Mouse (Mus musculus) embryonic facial prominence, embryonic 11.5 days (tissue): ENCODE data around the gene Fundc1. TPM values are rescaled to one million over a fixed set of nuclear protein-coding genes. Genes with fewer than 3 reads are reported as not detected.

ENCODE experiments used
- ATAC-seq: fragments of 200-750 bp; cut with Nextera tagmentation; replicated peaks from 2 replicates; pipeline ENCODE4 v1.8.0; 2017; ENCODE audit warnings: low read depth; ENCODE audit not compliant: insufficient number of reproducible peaks, low FRiP score, low TSS enrichment
- DNase-seq: peaks from one replicate; pipeline ENCODE4 v3.0.0-alpha.2; 2015; ENCODE audit warnings: low spot score
- H3K27ac ChIP-seq: fragments of 300-500 bp; sonication (generic); replicated peaks from 2 replicates; pipeline ENCODE4 v1.5.1; 2014; ENCODE audit warnings: mild to moderate bottlenecking, low read depth, low read length, control low read depth
- H3K27me3 ChIP-seq: fragments of 300-500 bp; sonication (generic); 2 replicates; pipeline ENCODE4 v1.6.1; 2014; ENCODE audit warnings: mild to moderate bottlenecking, low read length, moderate library complexity, mixed read lengths; ENCODE audit not compliant: control insufficient read depth, insufficient read depth
- H3K36me3 ChIP-seq: fragments of 300-500 bp; sonication (generic); replicated peaks from 2 replicates; pipeline ENCODE4 v1.6.1; 2014; ENCODE audit warnings: low read depth, mild to moderate bottlenecking, low read length, moderate library complexity, mixed read lengths; ENCODE audit not compliant: control insufficient read depth, insufficient read depth
- H3K4me1 ChIP-seq: fragments of 300-500 bp; sonication (generic); 2 replicates; pipeline ENCODE4 v1.6.1; 2014; ENCODE audit warnings: low read length, mixed read lengths; ENCODE audit not compliant: control insufficient read depth, insufficient read depth
- H3K4me2 ChIP-seq: fragments of 300-500 bp; sonication (generic); 2 replicates; pipeline ENCODE4 v1.6.1; 2014; ENCODE audit warnings: low read depth, mild to moderate bottlenecking, control low read depth, low read length, moderate library complexity
- H3K4me3 ChIP-seq: fragments of 300-500 bp; sonication (generic); 2 replicates; pipeline ENCODE4 v1.5.1; 2014; ENCODE audit warnings: low read depth, low read length, control low read depth
- H3K9ac ChIP-seq: fragments of 300-500 bp; sonication (generic); replicated peaks from 2 replicates; pipeline ENCODE4 v1.6.1; 2014; ENCODE audit warnings: mild to moderate bottlenecking, control low read depth, low read length
- H3K9me3 ChIP-seq: fragments of 300-500 bp; sonication (generic); replicated peaks from 2 replicates; pipeline ENCODE4 v1.6.1; 2016; ENCODE audit warnings: mild to moderate bottlenecking, low read length, inconsistent platforms, mixed read lengths; ENCODE audit not compliant: control insufficient read depth
- WGBS: fragments of 180-500 bp; shearing (Covaris S2); extraction: QIAGEN DNeasy Blood & Tissue Kit; methylation state at CpG from one replicate; pipeline ENCODE4 v1.1.7; 2014; 5-methylcytosine and 5-hydroxymethylcytosine counted together
- polyA plus RNA-seq: library from polyadenylated mRNA; unstranded; fragments of >200 nt; fragmentation: Nextera tagmentation; extraction: Ambion mirVana; gene quantifications from 2 replicates; pipeline ENCODE4 v1.2.1, GENCODE M21; 2014

Fundc1 gene
- polyA plus RNA-seq = 65.0 and 78.1 TPM in 2 replicates

DNA sequence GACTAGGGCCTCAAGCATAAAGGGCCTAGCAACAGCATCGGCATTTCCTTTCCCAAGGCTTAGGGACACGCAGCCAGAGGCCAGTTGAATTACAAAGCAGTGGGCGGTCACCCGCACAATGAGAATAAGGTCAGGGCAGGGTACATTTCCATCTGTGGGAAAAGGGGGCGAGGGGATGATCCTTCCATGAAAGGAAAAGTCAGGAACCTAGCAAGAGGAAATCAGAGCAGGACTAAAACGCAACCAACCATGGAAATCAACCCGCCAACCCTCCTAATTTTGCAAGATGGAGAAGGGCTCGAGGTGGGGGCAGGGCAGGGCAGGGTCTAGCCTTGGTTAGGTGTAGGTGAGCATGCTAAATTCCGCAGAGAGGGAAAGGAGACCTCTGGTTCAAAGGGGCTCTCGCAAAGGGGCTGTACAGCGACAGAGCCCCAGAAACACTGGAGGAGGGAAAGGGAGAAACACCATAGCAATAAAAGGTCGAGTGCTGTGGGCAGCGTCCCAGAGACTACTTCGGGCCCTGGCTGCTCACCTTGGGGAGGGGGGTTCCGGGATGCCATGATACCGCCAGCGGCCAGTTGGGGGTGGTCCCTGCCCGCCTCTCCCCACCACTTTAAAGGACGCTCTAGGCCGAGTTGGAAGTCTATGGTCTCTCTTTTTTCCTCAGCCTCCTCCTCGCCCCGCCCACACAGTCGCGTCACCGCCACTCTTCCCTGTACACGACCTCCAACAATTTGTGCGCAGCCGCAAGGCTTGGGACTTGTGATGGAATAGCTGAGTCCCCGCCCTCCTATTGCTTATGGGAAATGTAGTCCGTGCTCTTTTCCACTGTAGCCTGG is at the start of gene Fundc1:
Gene Fundc1 (minus strand): TSS at position 705 of the 839 bp plus-strand sequence.
- H3K4me3 ChIP-seq = peak within 1 kb of the TSS; percentile 41
- DNase-seq (peak; percentile 92), ATAC-seq (peak; percentile 98)
- no peaks in the 10 kb centered on the region for H3K4me1 ChIP-seq
- peak within 1 kb of the TSS; percentile 30 for H3K4me2 ChIP-seq
- peak within 1 kb of the TSS; percentile 63 for H3K9ac ChIP-seq
- no peaks in the 10 kb centered on the region for H3K9me3 ChIP-seq
- 12% methylated on average over 24 of the region's 30 CpGs for WGBS
- peak within 1 kb of the TSS; percentile 57; the same call in 1 of the 2 replicates for H3K27ac ChIP-seq
- no peaks in the 10 kb centered on the region for H3K27me3 ChIP-seq
- H3K36me3 ChIP-seq = no peaks in the 10 kb centered on the region

DNA sequence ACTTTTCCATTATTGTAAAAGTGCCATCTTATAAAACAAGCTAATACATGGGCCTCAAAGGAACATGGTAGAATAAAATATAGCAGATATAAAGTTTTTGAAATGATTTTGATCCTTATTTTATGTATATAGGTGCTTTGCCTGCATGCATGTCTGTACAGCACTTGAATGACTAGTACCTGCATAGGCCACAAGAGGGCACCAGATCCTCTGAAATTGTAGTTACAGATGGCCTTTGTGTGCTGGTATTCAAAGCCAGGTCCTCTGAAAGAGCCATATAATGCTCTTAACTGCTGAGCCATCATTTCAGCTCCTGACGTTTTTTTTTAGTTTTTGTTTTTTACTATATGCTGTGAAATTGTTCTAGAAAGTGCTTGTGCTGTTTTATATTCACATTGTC is 39.1 kb upstream of the Fundc1 start:
- WGBS = 73% methylated on average over 1 of the region's 1 CpGs
- Histone ChIP-seq H3K9me3 (no peaks in the 10 kb centered on the region), H3K36me3 (no peaks in the 10 kb centered on the region), H3K4me3 (no peak overlapping the region), H3K9ac (no peak overlapping the region), H3K27ac (no peak overlapping the region), H3K27me3 (no peaks in the 10 kb centered on the region), H3K4me2 (no peak overlapping the region), H3K4me1 (no peaks in the 10 kb centered on the region)
- no peak for DNase-seq
- ATAC-seq = no peak

DNA sequence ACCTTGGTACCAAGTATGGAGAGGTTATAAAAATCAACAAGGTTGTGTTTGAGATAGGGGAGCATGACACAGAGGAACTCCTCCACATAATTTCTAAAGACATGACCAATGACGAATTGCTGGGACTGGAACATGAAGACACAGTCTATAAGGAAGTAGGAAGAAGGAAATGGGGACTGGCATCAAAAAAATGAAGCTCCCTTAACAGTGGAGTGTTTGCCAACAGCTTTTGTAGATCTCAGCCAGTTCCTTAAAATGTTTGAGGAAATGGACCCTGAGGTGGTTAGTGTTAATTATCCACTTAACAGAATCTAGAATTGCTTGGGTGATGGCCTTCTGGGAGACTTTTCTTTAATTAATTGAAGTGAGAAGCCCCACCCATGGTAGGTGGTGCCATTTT is 36.6 kb upstream of the Fundc1 start:
- H3K27ac ChIP-seq = no peak overlapping the region
- H3K4me3 ChIP-seq = no peak overlapping the region
- WGBS = 85% methylated on average over 1 of the region's 1 CpGs

DNA sequence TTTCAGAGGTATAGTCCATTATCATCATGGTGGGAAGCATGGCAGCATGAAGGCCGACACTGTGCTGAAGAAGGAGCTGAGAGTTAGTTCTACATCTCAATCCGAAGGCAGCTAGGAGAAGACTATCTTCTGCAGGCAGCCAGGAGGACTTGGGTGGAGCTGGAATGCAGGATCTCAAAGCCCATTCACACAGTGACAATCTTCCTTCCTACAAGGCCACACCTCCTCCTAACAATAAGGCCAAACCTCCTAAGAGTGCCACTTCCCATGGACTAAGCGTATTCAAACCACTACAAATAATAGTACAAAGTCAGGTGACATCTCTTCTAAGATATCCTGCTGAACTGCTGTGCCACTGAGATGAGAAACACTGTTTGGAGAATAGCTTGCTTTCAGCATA is 35.5 kb upstream of the Fundc1 start:
- Histone ChIP-seq H3K9me3 (no peaks in the 10 kb centered on the region), H3K4me3 (no peak overlapping the region), H3K27ac (no peak overlapping the region), H3K27me3 (no peaks in the 10 kb centered on the region), H3K4me1 (no peaks in the 10 kb centered on the region), H3K36me3 (no peaks in the 10 kb centered on the region), H3K9ac (no peak overlapping the region), H3K4me2 (no peak overlapping the region)
- DNase-seq (no peak), ATAC-seq (no peak)
- 79% methylated on average over 3 of the region's 3 CpGs for WGBS

More for the DNA sequence above, 36.6 kb upstream of the Fundc1 start:
- no peaks in the 10 kb centered on the region for H3K4me1 ChIP-seq
- H3K9me3 ChIP-seq = no peaks in the 10 kb centered on the region
- no peaks in the 10 kb centered on the region for H3K27me3 ChIP-seq
- no peak for DNase-seq
- no peak overlapping the region for H3K9ac ChIP-seq
- ATAC-seq = no peak
- no peaks in the 10 kb centered on the region for H3K36me3 ChIP-seq
- H3K4me2 ChIP-seq = no peak overlapping the region

DNA sequence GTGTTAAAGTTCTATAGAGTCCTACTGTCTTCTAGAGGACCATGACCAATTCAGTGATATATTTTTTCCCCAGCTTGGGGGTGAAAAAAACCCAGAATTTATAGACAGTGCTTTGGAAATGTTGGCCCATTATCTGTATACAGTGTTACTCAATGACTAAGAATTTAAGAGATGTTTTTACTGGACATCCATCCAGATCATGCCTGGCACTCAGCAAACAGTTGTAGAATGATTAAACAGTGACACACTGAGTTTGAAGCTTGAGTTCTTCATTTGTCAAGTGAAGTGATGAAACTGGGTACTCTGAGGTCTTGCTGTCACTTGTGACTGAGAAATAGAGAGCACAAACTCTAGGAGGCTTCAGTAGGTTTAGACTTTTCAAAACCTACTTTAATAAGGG is 21.2 kb upstream of the Fundc1 start:
- H3K4me2 ChIP-seq = no peak overlapping the region
- H3K9me3 ChIP-seq = no peaks in the 10 kb centered on the region
- H3K9ac ChIP-seq = no peak overlapping the region
- H3K36me3 ChIP-seq = no peaks in the 10 kb centered on the region
- no peak for ATAC-seq
- H3K27ac ChIP-seq = no peak overlapping the region
- DNase-seq = no peak
- no peaks in the 10 kb centered on the region for H3K27me3 ChIP-seq
- H3K4me3 ChIP-seq = no peak overlapping the region
- no peaks in the 10 kb centered on the region for H3K4me1 ChIP-seq

DNA sequence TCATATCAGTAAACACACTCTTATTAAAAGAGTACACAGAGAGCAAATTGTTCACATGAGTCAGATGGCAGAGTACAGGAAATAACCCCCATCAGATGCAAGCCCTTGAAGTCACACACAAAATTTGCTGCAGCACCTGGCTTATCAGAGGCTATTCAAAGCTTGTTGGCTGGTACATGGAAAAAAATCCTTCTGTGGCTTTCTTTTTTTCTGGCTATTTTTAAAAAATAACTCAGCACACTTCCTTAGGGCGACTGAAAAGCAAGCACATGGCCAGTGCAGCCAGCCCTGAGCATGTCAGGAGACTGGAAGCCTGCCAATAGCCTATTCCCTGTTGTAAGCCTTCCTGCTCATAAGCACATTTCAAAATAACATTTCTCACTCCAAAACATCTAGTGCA is 18.6 kb upstream of the Fundc1 start:
- Histone ChIP-seq H3K4me2 (no peak overlapping the region), H3K27ac (no peak overlapping the region), H3K36me3 (no peaks in the 10 kb centered on the region), H3K27me3 (no peaks in the 10 kb centered on the region), H3K9ac (no peak overlapping the region), H3K4me1 (no peaks in the 10 kb centered on the region), H3K4me3 (no peak overlapping the region), H3K9me3 (no peaks in the 10 kb centered on the region)
- 50% methylated on average over 1 of the region's 1 CpGs for WGBS
- DNase-seq (no peak), ATAC-seq (no peak)

DNA sequence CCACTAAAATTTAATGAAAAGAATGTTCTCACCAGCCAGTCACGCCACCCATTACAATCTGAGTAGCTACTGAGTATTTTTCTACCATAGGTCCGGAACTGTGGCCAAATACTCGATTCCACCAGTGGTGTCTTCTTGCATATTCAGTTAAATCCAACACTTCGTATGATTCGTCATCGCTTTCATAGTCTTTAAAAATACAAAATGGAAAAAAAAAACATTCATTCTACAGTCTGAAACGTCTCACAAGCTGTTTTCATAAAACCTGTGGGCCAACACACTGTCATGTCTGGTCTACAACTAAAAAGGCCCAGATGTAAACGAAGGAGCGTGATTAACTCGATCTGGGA is 879 bp downstream of the Fundc1 start:
- peak overlapping the region; percentile 63 for H3K9ac ChIP-seq
- ATAC-seq (no peak), DNase-seq (no peak)
- H3K9me3 ChIP-seq = no peaks in the 10 kb centered on the region
- no peaks in the 10 kb centered on the region for H3K4me1 ChIP-seq
- peak overlapping the region; percentile 30 for H3K4me2 ChIP-seq
- H3K36me3 ChIP-seq = no peaks in the 10 kb centered on the region
- peak overlapping the region; percentile 57; the same call in 1 of the 2 replicates for H3K27ac ChIP-seq
- 35% methylated on average over 10 of the region's 10 CpGs for WGBS
- no peaks in the 10 kb centered on the region for H3K27me3 ChIP-seq
- peak overlapping the region; percentile 41 for H3K4me3 ChIP-seq

DNA sequence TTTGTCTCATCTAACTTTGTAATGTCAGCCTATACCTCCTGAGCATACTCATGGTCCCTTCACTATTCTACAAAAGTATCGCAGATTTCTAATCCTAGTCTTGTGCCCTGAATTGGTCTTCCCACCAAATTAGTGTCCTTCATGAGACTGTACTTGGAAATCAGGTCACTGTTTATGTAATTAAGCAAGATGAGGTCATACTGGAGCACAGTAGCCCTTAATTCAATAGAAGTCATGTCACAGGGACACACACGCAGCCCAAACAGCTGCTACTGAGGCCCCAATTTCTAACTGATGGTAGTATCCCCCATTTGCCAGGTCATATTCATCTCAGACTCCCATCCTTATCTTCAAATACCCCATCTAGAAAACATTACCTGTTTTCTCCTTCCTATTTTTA is 3.5 kb downstream of the Fundc1 start:
- H3K36me3 ChIP-seq = no peaks in the 10 kb centered on the region
- no peaks in the 10 kb centered on the region for H3K4me1 ChIP-seq
- H3K9me3 ChIP-seq = no peaks in the 10 kb centered on the region
- ATAC-seq (no peak), DNase-seq (no peak)
- H3K27ac ChIP-seq = no peak overlapping the region
- H3K4me2 ChIP-seq = no peak overlapping the region
- no peak overlapping the region for H3K9ac ChIP-seq
- no peak overlapping the region for H3K4me3 ChIP-seq
- H3K27me3 ChIP-seq = no peaks in the 10 kb centered on the region
- 93% methylated on average over 2 of the region's 2 CpGs for WGBS
